In genomic region chr13:52217066-52217465, GRCm38 (mm10) we compare ENCODE assay signal across 13 mouse cellular contexts.
"Had no signal": no experiment of that assay in that cellular context is flagged by ENCODE, and none has a peak within 500 bp of the region (broad histone marks: within the 10 kb centered on the region; RNA-seq: fewer than 3 reads in every experiment).

No protein-coding gene starts in this region.

- DNase-seq: kidney, postnatal 10 days; kidney, postnatal 36 days; layer of hippocampus, postnatal 36 days; left cerebral cortex, postnatal 4 days; liver, postnatal 0 days; lung, postnatal 10 days; lung, postnatal 36 days; retina, postnatal 1 day; right cerebral cortex, postnatal 25 days; spleen, adult 18-20 months; thymus, adult 2 months; thymus, postnatal 14 days; thymus, postnatal 4 days had no signal
